Mouse (Mus musculus) ES-Bruce4 (cell line): Measurements from ENCODE around the gene Arhgap23. TPM values are rescaled to one million over a fixed set of nuclear protein-coding genes. Genes with fewer than 3 reads are reported as not detected.

Experiments used
- H3K27ac ChIP-seq: 2 replicates; pipeline ENCODE4 v1.5.1; 2012; ENCODE audit warnings: low read length, inconsistent platforms; ENCODE audit not compliant: insufficient read depth
- H3K27me3 ChIP-seq: 2 replicates; pipeline ENCODE4 v1.6.1; 2012; ENCODE audit warnings: mild to moderate bottlenecking, low read length, inconsistent platforms; ENCODE audit not compliant: control insufficient read depth, poor library complexity, insufficient read depth, severe bottlenecking
- H3K36me3 ChIP-seq: 2 replicates; pipeline ENCODE4 v1.6.1; 2012; ENCODE audit warnings: inconsistent platforms, mild to moderate bottlenecking, low read length, moderate library complexity; ENCODE audit not compliant: control insufficient read depth, poor library complexity, insufficient read depth, severe bottlenecking
- H3K4me1 ChIP-seq: one replicate; pipeline ENCODE4 v1.8.1; 2011; ENCODE audit warnings: low read length; ENCODE audit not compliant: control insufficient read depth, insufficient read depth
- H3K4me3 ChIP-seq: 2 replicates; pipeline ENCODE4 v1.5.1; 2011; ENCODE audit warnings: low read depth, mild to moderate bottlenecking, low read length
- H3K9ac ChIP-seq: 2 replicates; pipeline ENCODE4 v1.6.1; 2012; ENCODE audit warnings: low read depth, mild to moderate bottlenecking, inconsistent platforms; ENCODE audit not compliant: poor library complexity, severe bottlenecking
- H3K9me3 ChIP-seq: replicated peaks from 2 replicates; pipeline ENCODE4 v1.6.1; 2012; ENCODE audit warnings: mild to moderate bottlenecking, low read length, inconsistent platforms; ENCODE audit not compliant: control insufficient read depth, poor library complexity, insufficient read depth, severe bottlenecking
- CTCF ChIP-seq: IDR thresholded peaks from one replicate; pipeline ENCODE4 v1.8.1; 2011; ENCODE audit warnings: low read depth, low read length
- EP300 ChIP-seq: IDR thresholded peaks from 2 replicates; pipeline ENCODE4 v1.6.1; 2011; ENCODE audit warnings: low read depth, low read length; ENCODE audit not compliant: insufficient read depth
- POLR2A ChIP-seq: IDR thresholded peaks from one replicate; pipeline ENCODE4 v1.8.1; 2011; ENCODE audit warnings: low read length; ENCODE audit not compliant: insufficient read depth
- polyA plus RNA-seq: library from polyadenylated mRNA; stranded (reverse); fragments of >200 nt; gene quantifications from 2 replicates; pipeline ENCODE4 v1.2.4, GENCODE M21; 2011; ENCODE audit warnings: low read depth; ENCODE audit not compliant: missing spikeins, insufficient read depth, insufficient read length

Gene Arhgap23
- polyA plus RNA-seq, 1 experiment, result 30.3 TPM

DNA sequence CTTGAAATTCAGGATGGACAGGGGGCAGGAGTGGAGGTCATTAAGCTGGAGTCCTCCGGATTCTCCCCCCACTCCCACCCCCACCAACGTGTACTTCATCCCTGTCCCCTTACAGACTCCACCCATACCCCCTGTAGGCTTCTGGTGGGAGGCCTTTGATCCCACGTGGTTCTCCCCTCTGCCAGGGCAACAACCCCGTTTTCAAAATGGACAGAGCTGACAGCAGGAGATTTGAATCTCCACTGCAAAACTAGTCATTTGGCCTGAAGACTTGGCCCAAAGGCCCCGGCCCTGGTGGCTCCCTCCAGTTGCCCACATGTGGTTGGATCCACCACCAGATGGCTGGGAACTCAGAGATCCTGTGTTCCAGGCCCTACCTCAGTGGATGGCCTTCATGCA, 1.3 kb downstream of the Arhgap23 start:
- H3K4me3 ChIP-seq, result no peak overlapping the region

DNA sequence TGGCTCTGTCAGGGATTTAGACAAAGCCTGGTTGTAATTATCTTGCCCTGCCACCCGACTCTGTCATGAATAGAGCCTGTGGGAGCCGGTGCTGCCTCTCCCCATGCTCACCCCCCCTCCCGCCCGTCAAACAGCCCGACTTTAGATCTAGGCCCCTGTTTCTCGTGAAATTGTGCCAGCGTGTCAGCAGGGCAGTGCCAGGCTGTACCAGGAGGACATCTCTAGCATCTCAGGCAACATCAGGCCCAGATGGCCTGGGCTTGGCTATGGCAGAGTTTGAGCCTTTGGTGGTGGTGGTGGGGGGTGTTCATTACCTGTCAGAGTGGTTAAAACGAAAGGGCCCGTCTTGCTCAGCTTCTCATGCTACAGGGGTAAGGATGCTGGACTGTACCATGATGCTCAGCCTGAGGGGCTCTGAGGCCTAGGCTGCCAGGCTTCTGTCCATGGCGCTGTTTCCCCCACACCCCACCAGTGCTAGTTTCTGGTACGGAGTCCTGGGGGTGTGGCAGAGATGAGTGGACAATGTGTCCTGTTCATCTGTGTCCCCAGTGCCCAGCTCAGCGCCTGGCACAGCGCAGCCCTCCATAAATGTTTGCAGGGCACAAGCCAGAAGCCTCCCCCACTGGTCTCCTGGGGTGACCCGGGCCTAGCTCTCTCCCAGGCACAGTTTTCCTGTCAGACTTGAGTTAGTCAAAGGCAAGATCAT, 3.7 kb downstream of the Arhgap23 start:
- Histone ChIP-seq H3K27me3 (no peaks in the 10 kb centered on the region), H3K36me3 (no peaks in the 10 kb centered on the region), H3K9me3 (no peaks in the 10 kb centered on the region), H3K4me3 (no peak overlapping the region), H3K4me1 (peaks cover 2% of the 10 kb centered on the region), H3K9ac (no peak overlapping the region), H3K27ac (no peak overlapping the region)
- TF ChIP-seq CTCF, result no peak

More for the DNA sequence above, 1.3 kb downstream of the Arhgap23 start:
- peak overlapping the region; percentile 87; the same call in 1 of the 2 replicates for H3K9ac ChIP-seq
- H3K4me1 ChIP-seq, result peaks cover 4% of the 10 kb centered on the region
- H3K36me3 ChIP-seq, result no peaks in the 10 kb centered on the region
- no peaks in the 10 kb centered on the region for H3K9me3 ChIP-seq
- H3K27me3 ChIP-seq, result no peaks in the 10 kb centered on the region
- TF ChIP-seq EP300 (no peak), POLR2A (no peak), CTCF (no peak)
- no peak overlapping the region for H3K27ac ChIP-seq

DNA sequence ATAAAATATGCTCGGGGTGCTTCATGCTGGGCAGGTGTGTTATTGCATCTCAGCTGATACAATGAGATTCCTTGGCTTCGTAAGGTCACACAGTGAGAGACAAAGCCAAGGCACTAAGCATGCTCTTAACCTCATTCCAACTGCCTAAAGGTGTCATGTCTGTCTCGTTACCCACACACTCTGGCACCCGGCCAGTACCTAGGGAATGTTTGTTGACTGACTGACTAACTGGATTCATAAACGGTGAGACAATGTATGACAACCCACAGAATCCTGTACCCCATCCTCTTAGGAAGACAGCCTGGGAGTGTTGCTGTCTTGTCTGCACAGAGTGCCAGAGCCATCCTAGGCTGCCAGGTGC, 4.2 kb downstream of the Arhgap23 start:
- no peaks in the 10 kb centered on the region for H3K4me1 ChIP-seq
- no peaks in the 10 kb centered on the region for H3K9me3 ChIP-seq
- H3K27me3 ChIP-seq, result no peaks in the 10 kb centered on the region
- H3K36me3 ChIP-seq, result no peaks in the 10 kb centered on the region
- no peak overlapping the region for H3K9ac ChIP-seq
- no peak overlapping the region for H3K27ac ChIP-seq
- no peak overlapping the region for H3K4me3 ChIP-seq
- TF ChIP-seq POLR2A, result no peak
- TF ChIP-seq CTCF, result no peak
- TF ChIP-seq EP300, result no peak

DNA sequence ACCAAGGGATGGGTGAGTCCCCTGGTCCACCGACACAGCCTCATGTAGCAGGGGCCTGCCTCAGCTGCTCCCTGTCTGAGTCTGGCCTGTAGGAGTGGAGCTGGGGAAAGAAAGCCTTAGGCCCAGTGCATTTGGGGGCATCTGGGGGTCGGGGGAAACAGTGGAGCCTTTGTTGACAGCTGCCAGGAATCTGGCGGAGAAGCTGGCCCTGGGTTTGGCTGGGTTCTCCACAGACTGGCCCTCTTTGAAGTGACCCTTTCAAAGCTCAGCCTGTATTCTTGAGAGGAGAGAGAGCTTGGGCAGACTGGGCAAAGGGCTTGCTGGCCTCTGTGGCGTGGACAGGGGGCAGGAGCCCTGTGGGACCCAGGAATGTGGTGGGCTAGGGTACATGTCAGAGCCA, 7.2 kb downstream of the Arhgap23 start:
- Histone ChIP-seq H3K36me3 (no peaks in the 10 kb centered on the region), H3K27ac (no peak overlapping the region), H3K27me3 (no peaks in the 10 kb centered on the region), H3K9ac (no peak overlapping the region), H3K4me1 (peaks cover 2% of the 10 kb centered on the region), H3K9me3 (no peaks in the 10 kb centered on the region), H3K4me3 (no peak overlapping the region)
- TF ChIP-seq EP300 (no peak), POLR2A (no peak), CTCF (no peak)

GRCm38 (mm10) chr11:97424092-97424692, 8.9 kb downstream of the Arhgap23 start:
- no peaks in the 10 kb centered on the region for H3K36me3 ChIP-seq
- no peak overlapping the region for H3K27ac ChIP-seq
- no peaks in the 10 kb centered on the region for H3K9me3 ChIP-seq
- no peak for TF ChIP-seq POLR2A
- TF ChIP-seq EP300, result no peak
- no peak for TF ChIP-seq CTCF
- H3K4me3 ChIP-seq, result no peak overlapping the region
- H3K4me1 ChIP-seq, result peaks cover 2% of the 10 kb centered on the region
- H3K27me3 ChIP-seq, result no peaks in the 10 kb centered on the region
- H3K9ac ChIP-seq, result no peak overlapping the region

DNA sequence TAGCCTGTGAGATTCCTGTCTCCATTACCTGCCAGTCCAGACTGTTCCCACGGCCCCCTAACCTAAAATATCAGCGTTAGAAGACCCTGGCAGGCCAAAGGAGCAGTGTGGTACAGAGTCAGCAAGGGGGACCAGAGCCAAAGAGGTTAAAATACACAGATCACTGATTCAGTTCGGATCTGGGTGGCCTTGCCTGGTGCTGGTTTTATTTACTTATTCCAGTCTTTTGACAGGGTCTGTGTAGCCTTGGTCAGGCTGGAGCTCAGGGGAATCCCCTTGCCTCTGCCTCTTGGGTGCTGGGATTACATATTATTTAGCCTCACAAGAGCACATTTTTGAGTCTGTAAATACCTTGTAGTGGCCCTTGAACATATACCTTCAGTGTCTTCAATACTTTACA, 9.5 kb downstream of the Arhgap23 start:
- no peak overlapping the region for H3K27ac ChIP-seq
- no peak overlapping the region for H3K4me3 ChIP-seq
- H3K27me3 ChIP-seq, result no peaks in the 10 kb centered on the region
- H3K9ac ChIP-seq, result no peak overlapping the region
- no peaks in the 10 kb centered on the region for H3K9me3 ChIP-seq
- H3K4me1 ChIP-seq, result peaks cover 2% of the 10 kb centered on the region
- TF ChIP-seq POLR2A, result no peak
- TF ChIP-seq CTCF, result no peak
- TF ChIP-seq EP300, result no peak
- H3K36me3 ChIP-seq, result no peaks in the 10 kb centered on the region
